Mouse (Mus musculus) gastrocnemius, postnatal 36 days (tissue): ENCODE data around the gene Snx29. TPM values are rescaled to one million over a fixed set of nuclear protein-coding genes. Genes with fewer than 3 reads are reported as not detected.
A peak's percentile ranks its signal among the peaks of the same experiment; 100 is the strongest.

ENCODE experiments used
- DNase-seq, 2 experiments: peaks; one replicate each; pipeline ENCODE4 v3.0.0; 2022
- intact Hi-C: fragments of 180-260 bp; cut with DNase I; formaldehyde crosslinking; loops from one replicate; pipeline ENCODE4 v1.15.1; 2025
- total RNA-seq, 2 experiments: library from RNA; stranded (reverse); gene quantifications; 2 replicates each; pipeline ENCODE4 v1.2.3; 2021

Snx29 gene
- total RNA-seq, 2 experiments from 2014 or later: 7.8 to 10.7 TPM

- intact Hi-C loops: no loop called here
- DNase-seq: no peak
Measured at GRCm38 (mm10) chr16:11406201-11406600, 83.5 kb downstream of the Snx29 start.

- DNase-seq: no peak
- intact Hi-C loops: no loop called here
Measured at GRCm38 (mm10) chr16:11406622-11407021, 83.9 kb downstream of the Snx29 start.

GRCm38 (mm10) chr16:11407932-11408620 is 85.4 kb downstream of the Snx29 start:
- intact Hi-C loops: no loop called here
- no peak for DNase-seq

- intact Hi-C loops: no loop called here
- DNase-seq: no peak
Measured at GRCm38 (mm10) chr16:11408726-11409125, 86.0 kb downstream of the Snx29 start.

DNA sequence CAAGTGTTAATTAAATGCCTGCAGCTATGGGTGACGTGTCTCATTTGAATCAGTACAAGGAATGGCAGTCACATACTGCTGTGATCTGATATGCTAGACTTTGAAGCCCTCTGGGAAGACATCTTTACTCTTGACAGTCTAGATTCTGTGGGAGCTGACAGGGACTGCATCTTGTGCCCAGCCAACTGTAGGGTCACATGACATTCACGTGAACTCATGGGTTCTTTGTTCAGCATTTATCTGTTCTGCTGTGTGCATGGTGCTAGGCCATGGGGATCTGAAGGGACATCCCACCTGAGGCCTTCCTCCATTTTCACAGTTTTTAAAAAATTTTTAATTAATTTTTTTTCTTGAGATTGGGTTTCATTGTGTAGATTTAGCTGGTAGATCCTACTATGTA is 91.9 kb downstream of the Snx29 start:
- no peak for DNase-seq
- intact Hi-C loops: loop anchor here (5.0 to 10.0 kb wide), 4 partner anchors 92 to 542 kb away; partner anchors contain the start of genes Gspt1 and Snx29

DNA sequence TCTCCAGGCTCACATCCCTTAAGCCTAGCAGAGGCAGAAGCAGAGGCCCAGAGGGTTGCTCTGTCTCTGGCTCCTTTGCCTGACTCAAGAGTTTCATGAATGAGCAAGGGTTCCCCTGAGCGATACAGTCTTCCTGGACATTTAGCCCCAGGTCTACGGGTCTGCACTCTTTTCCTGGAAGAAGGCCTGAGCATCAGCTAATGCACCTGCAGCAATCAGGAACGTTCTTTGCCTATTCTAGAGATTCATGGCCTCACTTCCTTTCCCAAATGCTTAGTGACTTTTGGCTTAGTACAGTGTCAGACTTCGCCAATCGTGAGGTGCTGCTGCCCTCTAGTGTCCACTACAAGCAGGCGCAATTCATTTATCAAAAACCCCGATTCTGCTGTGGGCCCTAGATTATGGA is 95.5 kb downstream of the Snx29 start:
- intact Hi-C loops: loop anchor here (5.0 to 10.0 kb wide), 4 partner anchors 96 to 546 kb away; partner anchors contain the start of genes Gspt1 and Snx29
- peak in 1 of 2 experiments; percentile 19 for DNase-seq

DNA sequence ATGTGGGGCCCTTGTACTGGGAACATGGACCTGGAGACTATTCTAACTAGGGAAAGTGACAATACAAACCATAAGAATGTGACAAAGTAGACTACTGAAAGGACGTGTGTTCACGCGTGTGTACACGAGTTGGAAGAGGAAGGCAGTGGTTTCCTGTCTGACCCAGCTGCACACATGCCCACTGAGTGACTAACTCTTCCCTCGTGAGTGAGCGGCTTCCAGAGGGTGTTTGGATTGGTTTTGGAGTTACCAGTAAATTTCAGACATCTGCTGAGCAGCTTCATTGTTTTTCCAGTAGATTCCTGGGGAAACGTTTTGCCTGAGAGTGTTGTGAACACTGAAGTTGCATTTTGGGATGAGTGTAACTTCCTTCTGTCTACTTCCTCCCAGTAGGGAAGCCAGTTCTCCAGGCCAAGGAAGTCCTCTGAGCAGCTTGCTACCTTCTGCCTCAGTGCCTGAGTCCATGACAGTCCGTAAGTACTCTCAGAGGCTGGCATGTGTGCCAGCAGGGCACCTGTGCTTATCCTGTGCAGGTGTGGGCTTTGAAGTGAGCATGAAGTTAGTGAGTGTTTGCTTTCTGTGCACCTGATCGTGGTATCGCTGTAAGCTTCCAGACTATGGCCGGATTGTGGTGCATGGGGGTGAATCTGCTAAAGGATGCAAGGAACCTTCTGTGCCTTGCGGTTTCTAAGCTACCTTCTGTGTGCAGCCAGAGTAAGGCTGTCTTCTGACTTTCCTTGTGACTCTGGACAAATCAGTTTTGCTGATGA is 97.8 kb downstream of the Snx29 start:
- intact Hi-C loops: loop anchor here (5.0 kb wide), 1 partner anchor 782 kb away; no protein-coding TSS in a partner anchor
- DNase-seq: no peak

DNA sequence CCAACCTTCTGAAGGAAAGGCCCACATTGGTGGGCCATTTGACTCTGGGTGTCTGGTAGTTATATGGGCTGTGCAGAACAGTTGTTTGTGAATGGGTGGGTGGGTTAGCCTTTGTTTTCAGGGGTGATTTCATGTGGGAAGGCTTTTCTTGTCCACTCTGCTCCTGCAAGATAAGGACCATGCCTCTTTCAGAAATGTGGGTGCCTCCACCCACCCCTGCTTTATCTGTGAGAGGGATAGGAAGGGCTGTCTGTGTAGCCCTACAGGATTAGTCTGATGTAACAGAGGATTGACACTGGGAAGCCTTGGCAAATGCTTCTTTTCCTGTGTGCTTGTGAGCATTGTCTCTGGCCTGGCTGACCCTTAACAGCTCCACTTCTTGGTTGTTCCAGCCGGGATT is 99.5 kb downstream of the Snx29 start:
- intact Hi-C loops: loop anchor here (5.0 kb wide), 1 partner anchor 780 kb away; no protein-coding TSS in a partner anchor
- no peak for DNase-seq

DNA sequence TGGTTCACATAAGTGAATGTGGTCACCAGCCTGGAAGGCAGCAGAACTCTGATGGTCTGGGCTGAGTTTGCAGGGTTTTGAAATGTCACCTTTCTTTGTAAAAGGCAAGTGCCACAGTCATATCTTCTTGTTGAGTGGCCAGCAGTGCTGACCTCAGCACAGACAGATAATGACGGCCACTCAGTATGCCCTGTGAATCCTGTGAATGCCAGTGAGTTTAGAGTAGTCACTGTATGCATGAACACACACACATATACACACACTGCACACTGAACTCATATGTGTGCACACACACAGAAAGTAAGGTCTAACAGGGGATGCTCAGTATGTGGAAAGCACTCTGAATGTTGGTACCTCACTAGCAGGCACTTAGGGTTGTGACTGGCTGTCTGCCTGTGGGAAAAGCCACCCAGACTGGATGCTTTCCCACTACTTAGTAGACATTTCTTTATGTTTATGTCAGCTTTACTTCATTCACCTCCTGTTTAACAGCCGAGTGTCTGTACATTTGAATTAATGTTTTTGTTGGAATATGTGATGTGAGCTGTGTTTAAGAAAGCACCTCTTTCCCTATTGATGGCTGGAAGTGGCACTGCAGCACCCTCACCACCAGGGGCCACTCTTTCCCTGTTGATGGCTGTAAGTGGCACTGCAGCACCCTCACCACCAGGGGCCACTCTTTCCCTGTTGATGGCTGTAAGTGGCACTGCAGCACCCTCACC is 100.3 kb downstream of the Snx29 start:
- DNase-seq: no peak
- intact Hi-C loops: loop anchor here (5.0 kb wide), 1 partner anchor 779 kb away; no protein-coding TSS in a partner anchor

GRCm38 (mm10) chr16:11423611-11424297 is 101.0 kb downstream of the Snx29 start:
- DNase-seq: peak in 1 of 2 experiments; percentile 17

GRCm38 (mm10) chr16:11424568-11425145 is 101.9 kb downstream of the Snx29 start:
- DNase-seq: no peak
- intact Hi-C loops: loop anchor here (5.0 kb wide), 1 partner anchor 778 kb away; no protein-coding TSS in a partner anchor

More at GRCm38 (mm10) chr16:11423611-11424297, 101.0 kb downstream of the Snx29 start:
- intact Hi-C loops: loop anchor here (5.0 kb wide), 1 partner anchor 779 kb away; no protein-coding TSS in a partner anchor

DNA sequence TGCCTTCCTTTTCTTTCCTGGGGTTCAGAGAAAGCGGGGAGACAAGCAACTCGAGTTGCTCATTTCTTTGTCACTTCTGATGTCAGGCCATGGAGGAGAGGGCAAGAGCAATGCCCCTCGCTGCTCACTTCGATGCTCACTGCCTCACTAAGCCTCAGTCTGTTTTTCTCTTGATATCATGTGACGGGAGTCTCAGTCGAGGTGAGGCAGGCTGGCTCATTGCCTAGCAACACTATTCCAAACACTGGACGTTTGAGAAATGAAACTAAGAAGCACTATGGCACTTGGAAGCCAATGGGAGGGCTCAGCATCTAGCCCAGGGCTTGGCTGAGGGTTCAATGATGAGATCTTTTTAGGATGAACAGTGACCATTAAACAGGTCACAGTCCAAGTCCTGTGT is 102.6 kb downstream of the Snx29 start:
- intact Hi-C loops: no loop called here

GRCm38 (mm10) chr16:11426810-11427537 is 104.3 kb downstream of the Snx29 start:
- intact Hi-C loops: loop anchor here (1.0 kb wide), 1 partner anchor 275 kb away; no protein-coding TSS in a partner anchor
- DNase-seq: no peak

More for the DNA sequence above, 102.6 kb downstream of the Snx29 start:
- DNase-seq: no peak

DNA sequence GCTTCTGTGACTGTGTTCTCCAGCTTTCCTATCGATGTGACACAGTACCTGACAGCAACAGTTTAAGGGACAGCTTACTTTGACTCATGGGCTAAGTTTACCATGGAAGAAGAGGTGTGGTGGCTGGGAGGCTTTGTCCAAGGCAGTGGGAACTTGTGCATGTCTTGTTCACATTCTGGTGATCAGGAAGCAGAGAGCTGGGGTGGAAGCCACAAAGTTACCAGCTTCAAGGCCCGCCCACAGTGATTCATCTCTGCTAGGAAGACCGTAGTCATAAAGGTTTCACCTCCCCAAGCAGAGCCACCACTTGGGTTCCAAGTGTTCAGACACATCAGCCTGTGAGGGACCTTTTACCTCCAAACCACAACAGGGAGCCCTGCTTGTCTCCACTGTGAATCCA is 107.1 kb downstream of the Snx29 start:
- intact Hi-C loops: no loop called here
- DNase-seq: no peak

GRCm38 (mm10) chr16:11430520-11430919 is 107.8 kb downstream of the Snx29 start:
- intact Hi-C loops: no loop called here
- DNase-seq: no peak

DNA sequence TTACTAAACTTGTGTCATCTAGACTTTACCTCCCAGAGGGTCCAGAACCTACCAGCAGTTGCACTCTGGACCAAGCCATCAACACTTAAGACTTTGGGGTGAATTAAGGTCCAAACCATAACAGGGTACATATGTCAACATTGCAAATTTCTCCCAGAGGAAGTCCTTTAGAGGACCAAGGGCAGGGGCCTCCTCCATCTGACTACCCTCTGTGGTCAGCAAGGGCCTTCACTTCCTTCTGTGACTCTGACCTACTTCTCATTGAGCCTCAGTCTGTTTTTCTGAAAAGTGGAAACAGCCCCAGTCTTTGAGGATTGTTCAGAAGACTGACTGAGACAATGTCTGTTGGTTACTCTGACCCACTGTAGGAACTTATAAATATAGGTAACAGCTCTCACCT is 111.1 kb downstream of the Snx29 start:
- intact Hi-C loops: no loop called here
- DNase-seq: no peak

DNA sequence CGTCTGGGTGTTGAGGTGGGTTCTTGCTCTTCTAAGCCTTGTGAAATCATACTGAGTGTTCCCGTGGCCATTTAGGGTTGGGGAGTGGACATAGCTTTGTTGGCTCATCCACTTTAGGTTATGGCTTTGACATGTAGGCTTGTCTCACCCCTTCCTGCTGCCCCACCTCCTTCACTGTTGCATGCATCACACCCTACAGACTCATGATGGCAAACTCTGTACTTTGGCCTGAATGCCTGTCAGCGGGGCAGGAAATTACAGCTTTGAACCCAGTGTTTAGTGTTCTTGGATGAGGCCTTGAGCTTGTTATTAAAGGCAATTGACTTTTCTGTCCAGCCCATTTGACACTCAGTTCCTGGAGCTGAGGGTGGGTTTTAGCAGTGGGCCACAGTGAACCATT is 114.9 kb downstream of the Snx29 start:
- intact Hi-C loops: no loop called here

DNA sequence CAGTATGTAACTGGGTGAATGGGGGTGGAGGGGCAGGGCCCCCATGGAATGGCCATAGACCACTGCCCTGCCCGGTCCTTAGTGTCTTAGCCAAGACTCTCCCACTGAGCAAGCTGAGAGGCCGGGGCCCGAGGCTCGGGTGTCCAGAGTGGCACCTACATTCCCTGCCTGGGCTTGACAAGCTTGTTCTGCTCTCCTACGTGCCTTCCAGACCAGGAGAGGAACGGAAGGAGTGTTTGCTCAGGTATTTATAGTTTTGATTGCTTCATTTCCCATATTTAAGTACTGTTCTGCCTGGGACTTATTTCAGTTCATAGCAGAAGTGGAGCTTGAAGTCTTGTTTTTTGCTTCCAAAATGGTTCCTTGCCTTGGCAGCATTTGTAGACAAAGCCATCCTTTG is 116.7 kb downstream of the Snx29 start:
- intact Hi-C loops: no loop called here
- no peak for DNase-seq

More for the DNA sequence above, 114.9 kb downstream of the Snx29 start:
- DNase-seq: no peak

DNA sequence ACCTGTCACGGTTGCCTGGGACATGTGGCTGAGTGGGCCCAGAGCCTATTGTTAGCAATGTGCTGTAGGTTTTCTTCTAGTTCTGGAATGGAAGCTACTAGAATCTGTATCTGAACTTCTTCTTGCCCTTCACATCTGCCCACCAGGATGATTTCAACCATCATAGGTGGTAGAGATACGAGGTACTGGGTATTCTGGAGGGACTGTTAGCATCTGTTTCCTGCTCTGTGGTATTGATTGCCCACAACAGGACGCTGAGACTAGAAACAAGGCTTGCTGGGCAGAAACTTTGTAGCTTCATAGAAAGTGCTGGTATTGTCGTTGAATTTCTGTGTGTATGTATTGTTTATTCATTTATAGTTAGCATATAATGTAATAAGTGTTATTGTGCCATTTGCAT is 118.9 kb downstream of the Snx29 start:
- intact Hi-C loops: no loop called here
- DNase-seq: no peak
